Mouse (Mus musculus) testis, adult 2 months (tissue): ENCODE measurements around the gene Afap1l2.

ENCODE experiments used
- CTCF ChIP-seq: fragments of 200-500 bp; IDR thresholded peaks from 2 replicates; pipeline ENCODE4 v1.5.1; 2012; ENCODE audit warnings: low read depth, mild to moderate bottlenecking, inconsistent platforms, low read length, moderate library complexity; ENCODE audit not compliant: control insufficient read depth, insufficient read depth, insufficient replicate concordance
- POLR2A ChIP-seq: fragments of 200-500 bp; IDR thresholded peaks from 2 replicates; pipeline ENCODE4 v1.6.1; 2012; ENCODE audit warnings: low read depth, mild to moderate bottlenecking, inconsistent platforms, low read length, moderate library complexity; ENCODE audit not compliant: control insufficient read depth

GRCm38 (mm10) chr19:56976515-56976914, 31.5 kb downstream of the Afap1l2 start:
- TF ChIP-seq CTCF (no peak), POLR2A (no peak)
